Mouse (Mus musculus) heart, postnatal 0 days (tissue): ENCODE measurements at regions not wholly inside any gene's neighbourhood (a gene's known extent, or its start where the extent isn't known, plus 50 kb on each side); places are given as distances from the start of the nearest gene placed in this dataset.
"Not testable (repeated sequence)": the region's sequence is repeated elsewhere in the genome, so short reads cannot be mapped to it uniquely, and the experiment has no call there.

Experiments used
- ATAC-seq: fragments of 200-750 bp; cut with Nextera tagmentation; 2 replicates; pipeline ENCODE4 v1.8.0; 2017; ENCODE audit warnings: low read depth, moderate number of reproducible peaks, moderate library complexity; ENCODE audit not compliant: insufficient read depth
- DNase-seq: peaks from one replicate; pipeline ENCODE4 v3.0.0-alpha.2; 2016; ENCODE audit warnings: low spot score
- H3K27ac ChIP-seq: fragments of 300-500 bp; sonication (generic); 2 replicates; pipeline ENCODE4 v1.5.1; 2014; ENCODE audit warnings: low read depth, mild to moderate bottlenecking
- H3K27me3 ChIP-seq: fragments of 300-500 bp; sonication (generic); 2 replicates; pipeline ENCODE4 v1.6.1; 2014; ENCODE audit warnings: low read length, mixed read lengths; ENCODE audit not compliant: control insufficient read depth, insufficient read depth
- H3K36me3 ChIP-seq: fragments of 300-500 bp; sonication (generic); replicated peaks from 2 replicates; pipeline ENCODE4 v1.6.1; 2014; ENCODE audit warnings: low read length, mixed read lengths; ENCODE audit not compliant: control insufficient read depth, insufficient read depth
- H3K4me1 ChIP-seq: fragments of 300-500 bp; sonication (generic); 2 replicates; pipeline ENCODE4 v1.6.1; 2014; ENCODE audit warnings: antibody characterized with exemption; ENCODE audit not compliant: control insufficient read depth, insufficient read depth
- H3K4me2 ChIP-seq: fragments of 300-500 bp; sonication (generic); 2 replicates; pipeline ENCODE4 v1.6.1; 2014; ENCODE audit warnings: low read depth, mild to moderate bottlenecking, low read length, moderate library complexity
- H3K4me3 ChIP-seq: fragments of 300-500 bp; sonication (generic); 2 replicates; pipeline ENCODE4 v1.5.1; 2014; ENCODE audit warnings: low read depth, low read length
- H3K9ac ChIP-seq: fragments of 300-500 bp; sonication (generic); replicated peaks from 2 replicates; pipeline ENCODE4 v1.6.1; 2014; ENCODE audit warnings: low read depth, low read length, mixed read lengths
- H3K9me3 ChIP-seq: fragments of 300-500 bp; sonication (generic); replicated peaks from 2 replicates; pipeline ENCODE4 v1.6.1; 2016; ENCODE audit warnings: low read length; ENCODE audit not compliant: control insufficient read depth
- CTCF ChIP-seq: IDR thresholded peaks from 2 replicates; pipeline ENCODE4 v1.5.1; 2016; ENCODE audit warnings: antibody characterized with exemption, control low read depth, low read depth
- EP300 ChIP-seq: IDR thresholded peaks from 2 replicates; pipeline ENCODE4 v1.6.1; 2016; ENCODE audit warnings: antibody characterized with exemption, low read depth
- WGBS: fragments of 180-500 bp; shearing (Covaris S2); extraction: QIAGEN DNeasy Blood & Tissue Kit; methylation state at CpG from one replicate; pipeline ENCODE4 v1.1.7; 2014; 5-methylcytosine and 5-hydroxymethylcytosine counted together

- 95% methylated on average over 1 of the region's 1 CpGs for WGBS
- not testable (repeated sequence) for H3K4me3 ChIP-seq, H3K4me2 ChIP-seq, H3K9me3 ChIP-seq, H3K27ac ChIP-seq, H3K36me3 ChIP-seq, H3K9ac ChIP-seq, ATAC-seq, DNase-seq, H3K27me3 ChIP-seq
- H3K4me1 ChIP-seq, result peaks cover 24% of the 10 kb centered on the region; the same call in 1 of the 2 replicates
These were observed 56.9 kb downstream of the Zfp36l1 start for GRCm38 (mm10) chr12:80055894-80056293.

DNA sequence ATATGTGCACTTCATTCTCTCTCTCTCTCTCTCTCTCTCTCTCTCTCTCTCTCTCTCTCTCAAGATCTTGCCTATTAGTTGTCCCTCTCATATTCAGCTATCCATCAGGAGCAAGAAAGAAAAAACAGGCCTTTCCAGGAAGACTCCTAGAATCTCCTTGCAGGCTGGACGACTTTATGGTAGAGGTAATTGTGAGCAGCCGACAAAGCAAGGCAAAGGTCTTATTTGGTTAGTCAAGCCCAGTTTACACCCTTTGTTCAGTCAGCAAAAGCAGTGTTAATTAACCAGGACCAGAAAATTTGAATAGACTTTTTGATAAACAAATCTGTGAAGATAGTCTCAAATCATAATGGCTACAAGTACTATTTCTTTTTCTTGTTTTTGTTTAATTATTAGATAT lies 57.4 kb downstream of the Zfp36l1 start:
- peaks cover 19% of the 10 kb centered on the region; the same call in 1 of the 2 replicates for H3K4me1 ChIP-seq
- H3K27ac ChIP-seq, result no peak overlapping the region
- DNase-seq, result no peak
- no peak overlapping the region for H3K9ac ChIP-seq
- TF ChIP-seq CTCF, result no peak
- TF ChIP-seq EP300, result no peak
- no peaks in the 10 kb centered on the region for H3K36me3 ChIP-seq
- H3K27me3 ChIP-seq, result no peaks in the 10 kb centered on the region
- no peak overlapping the region for H3K4me3 ChIP-seq
- H3K9me3 ChIP-seq, result no peaks in the 10 kb centered on the region
- ATAC-seq, result no peak
- H3K4me2 ChIP-seq, result no peak overlapping the region
- 90% methylated on average over 2 of the region's 2 CpGs for WGBS

- Histone ChIP-seq H3K4me2 (no peak overlapping the region), H3K9ac (no peak overlapping the region), H3K4me1 (peaks cover 11% of the 10 kb centered on the region; the same call in 1 of the 2 replicates), H3K36me3 (no peaks in the 10 kb centered on the region), H3K9me3 (no peaks in the 10 kb centered on the region), H3K27ac (no peak overlapping the region; the same call in 1 of the 2 replicates), H3K4me3 (no peak overlapping the region), H3K27me3 (no peaks in the 10 kb centered on the region)
- WGBS, result 80% methylated on average over 3 of the region's 3 CpGs
- TF ChIP-seq CTCF (no peak), EP300 (no peak)
- DNase-seq (no peak), ATAC-seq (no peak)
These were observed 58.2 kb downstream of the Zfp36l1 start for GRCm38 (mm10) chr12:80054655-80055037.

DNA sequence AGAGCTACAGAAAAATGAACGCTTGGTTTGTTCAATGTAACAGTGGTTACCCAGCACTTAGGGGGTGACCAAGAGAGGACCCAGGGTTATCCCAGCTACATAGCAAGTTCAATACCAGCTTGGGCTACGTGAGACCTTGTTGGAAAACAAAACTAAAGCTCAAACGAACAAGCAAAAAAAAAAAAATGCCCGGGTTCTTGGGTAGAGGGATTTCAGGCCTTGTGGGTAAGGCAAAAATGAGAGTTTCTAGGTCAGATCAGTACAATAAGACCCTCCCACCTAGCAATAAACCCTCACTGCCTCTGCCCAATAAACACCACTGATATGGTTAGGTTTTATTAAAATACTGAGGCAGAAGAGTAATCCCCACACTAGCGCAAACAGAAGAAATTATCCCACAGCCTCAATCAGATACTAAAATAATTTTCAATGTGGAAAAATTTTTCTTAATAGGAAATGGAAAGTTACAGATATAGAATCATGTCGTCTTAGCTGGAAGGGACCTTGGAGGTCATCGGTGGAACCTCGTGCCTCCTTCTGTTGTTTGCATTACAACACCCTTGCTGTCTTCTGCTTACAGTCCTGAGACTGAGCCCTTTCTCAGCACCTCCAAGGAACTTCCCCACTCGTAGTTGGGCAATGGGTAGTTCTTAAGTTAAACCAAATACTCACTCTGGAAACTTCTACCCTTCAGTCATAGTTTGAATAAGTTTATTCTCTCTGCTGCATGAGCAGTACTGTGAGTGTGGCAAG lies 58.7 kb downstream of the Zfp36l1 start:
- ATAC-seq (no peak), DNase-seq (no peak)
- H3K27ac ChIP-seq, result no peak overlapping the region; the same call in 1 of the 2 replicates
- peaks cover 11% of the 10 kb centered on the region; the same call in 1 of the 2 replicates for H3K4me1 ChIP-seq
- no peak overlapping the region for H3K4me3 ChIP-seq
- no peaks in the 10 kb centered on the region for H3K27me3 ChIP-seq
- no peak overlapping the region for H3K9ac ChIP-seq
- 81% methylated on average over 9 of the region's 9 CpGs for WGBS
- H3K36me3 ChIP-seq, result no peaks in the 10 kb centered on the region
- H3K4me2 ChIP-seq, result no peak overlapping the region
- TF ChIP-seq CTCF (no peak), EP300 (no peak)
- H3K9me3 ChIP-seq, result no peaks in the 10 kb centered on the region

DNA sequence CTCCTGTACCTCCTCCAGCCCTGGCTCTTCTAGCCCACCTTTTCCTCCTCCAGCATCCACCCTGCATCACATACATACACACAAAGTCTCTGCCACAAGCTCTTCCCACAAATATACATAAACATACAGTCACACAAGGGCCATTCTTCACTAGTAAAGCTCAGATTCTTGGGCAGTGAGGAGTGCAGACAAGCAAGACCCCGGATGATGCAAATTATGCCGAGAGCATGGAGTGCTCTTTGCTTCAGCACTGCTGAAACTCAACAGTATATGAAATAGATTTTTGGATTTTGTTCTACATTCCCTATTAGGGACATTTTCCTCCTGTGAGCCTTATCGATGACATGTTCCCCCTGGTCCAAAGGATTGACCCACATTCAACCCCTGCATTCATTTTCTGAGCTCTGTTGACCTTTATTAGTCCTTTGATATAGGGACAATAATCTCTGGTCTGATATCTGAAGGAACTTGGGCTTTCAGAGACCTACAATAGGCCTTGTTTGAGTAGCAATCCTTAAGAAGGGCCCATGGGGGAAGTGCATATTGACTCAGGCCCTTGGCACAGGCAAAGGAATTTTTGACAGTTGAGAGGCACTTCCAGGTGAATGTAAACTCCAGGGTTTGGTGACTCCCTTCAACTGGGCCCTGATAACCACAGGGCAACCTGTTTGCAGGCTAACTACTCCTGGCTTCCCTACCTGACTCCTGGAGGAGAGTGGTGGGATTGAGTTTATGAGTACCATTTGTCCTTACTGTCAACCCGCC lies 64.4 kb downstream of the Zfp36l1 start:
- Histone ChIP-seq H3K4me1 (peaks cover 15% of the 10 kb centered on the region), H3K4me2 (no peak overlapping the region), H3K27me3 (no peaks in the 10 kb centered on the region), H3K9me3 (no peaks in the 10 kb centered on the region), H3K4me3 (no peak overlapping the region), H3K36me3 (no peaks in the 10 kb centered on the region), H3K9ac (no peak overlapping the region), H3K27ac (no peak overlapping the region)
- ATAC-seq, result no peak
- 89% methylated on average over 4 of the region's 4 CpGs for WGBS
- no peak for DNase-seq
- no peak for TF ChIP-seq CTCF
- TF ChIP-seq EP300, result no peak
